Mouse (Mus musculus) Muller cell, postnatal 12 days (primary cell): ENCODE measurements around the gene Iqce.

Source experiments
- DNase-seq: peaks from one replicate; pipeline ENCODE4 v3.0.0-alpha.2; 2015; ENCODE audit errors: inconsistent ontology term

Gene Iqce

GRCm38 (mm10) chr5:140661875-140662643, 40.1 kb downstream of the Iqce start:
- no peak for DNase-seq

- no peak for DNase-seq
These were observed 40.8 kb downstream of the Iqce start for GRCm38 (mm10) chr5:140661427-140661826.

- no peak for DNase-seq
These were observed 41.8 kb downstream of the Iqce start for GRCm38 (mm10) chr5:140660398-140660797.

GRCm38 (mm10) chr5:140659607-140660272, 42.4 kb downstream of the Iqce start:
- DNase-seq, result peak; percentile 88

GRCm38 (mm10) chr5:140654096-140654845, 47.9 kb downstream of the Iqce start:
- no peak for DNase-seq

GRCm38 (mm10) chr5:140652587-140652986, 49.6 kb downstream of the Iqce start:
- no peak for DNase-seq

- DNase-seq, result no peak
These were observed 50.9 kb downstream of the Iqce start for GRCm38 (mm10) chr5:140651231-140651630.

- no peak for DNase-seq
These were observed 52.2 kb downstream of the Iqce start for GRCm38 (mm10) chr5:140649881-140650414.

GRCm38 (mm10) chr5:140649101-140649667, 53.0 kb downstream of the Iqce start:
- peak; percentile 98 for DNase-seq

GRCm38 (mm10) chr5:140648519-140649100, 53.6 kb downstream of the Iqce start, which contains the start of gene Ttyh3:
Gene Ttyh3, minus strand, starts transcription at chr5:140649031.
- DNase-seq, result no peak

- DNase-seq, result peak; percentile 80
These were observed 54.2 kb downstream of the Iqce start for GRCm38 (mm10) chr5:140647821-140648518.

GRCm38 (mm10) chr5:140647031-140647760, 55.0 kb downstream of the Iqce start:
- DNase-seq, result peak; percentile 61

GRCm38 (mm10) chr5:140646171-140646570, 56.0 kb downstream of the Iqce start:
- no peak for DNase-seq

- DNase-seq, result no peak
These were observed 56.7 kb downstream of the Iqce start for GRCm38 (mm10) chr5:140645454-140645853.

- DNase-seq, result peak; percentile 49
These were observed 57.4 kb downstream of the Iqce start for GRCm38 (mm10) chr5:140644702-140645201.

- no peak for DNase-seq
These were observed 57.9 kb downstream of the Iqce start for GRCm38 (mm10) chr5:140644263-140644662.

- no peak for DNase-seq
These were observed 60.1 kb downstream of the Iqce start for GRCm38 (mm10) chr5:140642076-140642475.

- DNase-seq, result peak; percentile 76
These were observed 60.8 kb downstream of the Iqce start for GRCm38 (mm10) chr5:140641254-140641928.

- DNase-seq, result no peak
These were observed 61.4 kb downstream of the Iqce start for GRCm38 (mm10) chr5:140640812-140641211.
